Mouse (Mus musculus) B cell, adult 2 months (primary cell): Measurements from ENCODE around the gene Mllt6.
"Not testable (repeated sequence)": the region's sequence is repeated elsewhere in the genome, so short reads cannot be mapped to it uniquely, and the experiment has no call there.

Source experiments
- DNase-seq, 2 experiments: peaks; one replicate each; pipeline ENCODE4 v3.0.0; 2022

The Mllt6 gene

DNA sequence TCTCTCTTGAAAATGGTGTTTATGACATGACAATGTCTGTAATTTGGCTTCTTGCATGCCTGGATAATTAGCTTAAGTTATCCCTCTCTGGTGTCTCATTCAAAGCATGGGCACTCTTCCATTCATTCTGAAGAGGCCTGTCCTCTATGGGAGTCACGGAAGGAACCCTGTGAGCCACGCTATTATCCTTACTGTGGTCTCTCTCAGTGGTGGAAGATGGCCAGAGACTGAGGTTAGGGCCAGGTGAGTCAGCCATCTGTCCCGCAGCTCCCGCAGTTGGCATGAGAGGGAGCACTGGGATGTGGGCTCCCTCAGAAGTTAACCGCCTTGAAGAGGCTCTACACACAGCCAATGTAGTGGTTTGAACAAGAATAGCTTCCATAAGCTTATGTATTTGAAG, 12.9 kb upstream of the Mllt6 start:
- no peak for DNase-seq

DNA sequence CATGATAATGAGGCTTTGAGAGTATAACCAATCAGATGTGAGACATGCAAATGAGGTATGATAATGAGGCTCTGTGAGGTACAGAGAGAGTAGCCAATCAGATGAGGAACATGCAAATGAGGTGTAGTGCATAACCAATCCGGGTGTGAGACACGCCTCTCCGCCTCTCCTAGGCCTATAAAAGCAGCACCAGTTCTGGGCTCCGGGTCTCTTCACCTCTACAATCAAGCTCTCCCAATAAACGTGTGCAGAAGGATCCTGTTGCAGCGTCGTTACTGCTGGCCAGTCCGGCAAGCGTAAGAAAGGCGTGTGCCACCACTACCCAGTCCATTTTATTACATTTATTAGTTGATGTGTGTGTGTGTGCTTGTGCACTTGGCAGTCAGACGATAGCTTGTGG, 9.8 kb upstream of the Mllt6 start:
- DNase-seq = not testable (repeated sequence)

- no peak for DNase-seq
These were observed 9.0 kb upstream of the Mllt6 start for GRCm38 (mm10) chr11:97654210-97654609.

DNA sequence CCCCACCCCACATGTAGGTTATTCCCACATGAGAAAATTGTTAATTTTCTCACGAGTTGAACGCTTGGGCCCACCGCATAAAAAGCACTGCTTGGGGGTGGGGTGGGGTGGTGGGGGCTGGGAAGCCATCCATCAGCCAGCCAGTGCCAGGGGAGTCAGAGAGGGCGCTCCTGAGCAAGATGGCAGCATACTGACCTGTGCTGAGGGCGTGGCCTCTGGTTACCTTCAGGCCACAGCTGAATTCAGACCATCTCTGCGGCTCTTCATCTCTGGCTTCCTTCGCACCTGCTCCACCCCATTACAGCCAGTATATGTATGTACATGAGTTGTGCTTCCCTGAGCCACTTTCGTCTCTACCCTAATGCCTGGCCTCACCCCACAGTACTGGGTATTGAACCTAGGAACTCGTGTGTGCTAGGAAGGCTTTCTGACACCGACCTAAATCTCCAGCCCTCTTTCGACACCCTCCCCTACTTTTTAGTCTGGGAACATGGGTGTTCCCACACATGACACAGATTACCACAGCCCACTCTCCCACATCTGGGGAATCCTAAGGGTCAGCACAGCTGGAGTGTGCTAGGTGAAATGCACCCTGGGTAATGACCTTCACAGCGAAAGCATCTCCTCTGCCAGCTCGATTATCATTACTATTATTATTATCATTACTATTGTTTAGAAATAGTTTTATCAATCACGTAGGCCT, 6.8 kb upstream of the Mllt6 start:
- DNase-seq = no peak

DNA sequence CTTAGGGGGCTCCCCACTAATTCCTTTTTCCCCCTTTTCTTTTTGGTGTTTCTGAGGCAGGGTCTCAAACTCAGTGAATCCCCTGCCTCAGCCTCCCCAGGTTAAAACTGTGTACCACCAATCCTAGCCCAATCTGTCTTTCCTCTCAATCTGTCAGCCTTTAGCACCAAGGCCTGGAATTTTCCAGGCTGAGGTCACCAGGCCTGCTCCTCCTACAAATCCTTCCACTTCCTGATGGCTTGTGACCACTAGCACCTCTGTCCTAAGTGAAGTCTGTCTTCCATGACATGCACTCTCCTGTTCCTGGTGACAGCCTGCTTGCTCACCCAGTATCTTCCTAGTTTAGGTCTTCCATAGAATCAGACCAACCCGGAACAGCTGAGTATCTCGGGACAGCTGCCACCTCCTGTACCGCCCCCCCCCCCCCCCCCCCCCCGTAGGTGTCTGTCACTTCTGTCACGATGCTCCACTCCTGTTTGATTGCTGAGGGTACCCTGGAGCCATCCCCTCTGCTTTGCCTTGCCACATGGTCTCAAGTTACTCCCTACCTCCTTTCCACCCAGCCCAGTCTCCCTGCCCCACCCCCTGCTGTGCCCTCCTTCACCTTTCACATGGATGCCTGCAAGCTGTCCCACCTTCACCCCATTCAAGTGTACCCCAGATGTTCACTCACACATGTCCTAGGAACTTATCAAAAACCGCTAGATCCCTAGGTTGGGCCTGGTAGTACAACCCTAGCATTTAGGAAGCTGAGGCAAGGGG, 5.8 kb upstream of the Mllt6 start:
- DNase-seq = no peak

GRCm38 (mm10) chr11:97657967-97658366, 5.2 kb upstream of the Mllt6 start:
- not testable (repeated sequence) for DNase-seq

- DNase-seq = no peak
These were observed 4.4 kb upstream of the Mllt6 start for GRCm38 (mm10) chr11:97658751-97659266.

GRCm38 (mm10) chr11:97659267-97659989, 3.8 kb upstream of the Mllt6 start:
- DNase-seq = peak; percentile 84 to 88

- DNase-seq = peak; percentile 77 to 81
These were observed 3.1 kb upstream of the Mllt6 start for GRCm38 (mm10) chr11:97659990-97660714.

- DNase-seq = peak; percentile 38 to 47
These were observed 2.2 kb upstream of the Mllt6 start for GRCm38 (mm10) chr11:97660734-97661647.

GRCm38 (mm10) chr11:97661648-97662133, 1.5 kb upstream of the Mllt6 start:
- peak; percentile 65 to 69 for DNase-seq

DNA sequence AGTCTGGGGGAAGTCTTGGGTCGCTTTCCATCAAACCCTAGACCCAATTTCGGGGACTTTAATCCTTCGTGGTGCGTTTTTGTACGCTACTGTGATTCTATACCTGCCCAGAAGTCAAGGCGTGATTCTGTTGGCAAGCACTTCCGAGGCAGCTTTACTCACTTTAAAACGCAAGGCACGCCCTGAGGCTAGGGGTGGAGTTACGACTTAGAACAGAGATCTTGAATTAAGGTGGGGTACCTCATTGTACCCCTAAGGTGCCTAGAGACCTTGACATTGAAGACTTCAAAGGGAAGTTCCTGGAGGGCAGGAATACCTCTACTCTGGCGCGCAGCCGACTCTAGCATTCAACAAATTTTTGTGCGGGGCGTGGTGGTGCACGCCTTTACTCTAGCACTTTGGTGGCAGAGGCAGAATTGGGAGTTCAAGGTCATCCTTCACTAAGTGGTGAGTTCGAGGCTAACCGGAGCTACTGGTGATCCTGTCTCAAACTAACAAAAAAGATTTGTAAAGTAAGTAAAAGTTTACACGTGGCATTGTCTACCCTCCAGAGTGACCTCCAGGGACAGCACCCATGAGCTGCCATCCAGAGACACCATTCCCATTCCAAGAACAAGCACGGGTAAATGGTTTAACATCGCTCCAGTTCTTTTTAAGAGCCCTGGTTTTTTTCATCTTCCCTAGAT, 864 bp upstream of the Mllt6 start:
- DNase-seq = peak in 1 of 2 experiments; percentile 73

DNA sequence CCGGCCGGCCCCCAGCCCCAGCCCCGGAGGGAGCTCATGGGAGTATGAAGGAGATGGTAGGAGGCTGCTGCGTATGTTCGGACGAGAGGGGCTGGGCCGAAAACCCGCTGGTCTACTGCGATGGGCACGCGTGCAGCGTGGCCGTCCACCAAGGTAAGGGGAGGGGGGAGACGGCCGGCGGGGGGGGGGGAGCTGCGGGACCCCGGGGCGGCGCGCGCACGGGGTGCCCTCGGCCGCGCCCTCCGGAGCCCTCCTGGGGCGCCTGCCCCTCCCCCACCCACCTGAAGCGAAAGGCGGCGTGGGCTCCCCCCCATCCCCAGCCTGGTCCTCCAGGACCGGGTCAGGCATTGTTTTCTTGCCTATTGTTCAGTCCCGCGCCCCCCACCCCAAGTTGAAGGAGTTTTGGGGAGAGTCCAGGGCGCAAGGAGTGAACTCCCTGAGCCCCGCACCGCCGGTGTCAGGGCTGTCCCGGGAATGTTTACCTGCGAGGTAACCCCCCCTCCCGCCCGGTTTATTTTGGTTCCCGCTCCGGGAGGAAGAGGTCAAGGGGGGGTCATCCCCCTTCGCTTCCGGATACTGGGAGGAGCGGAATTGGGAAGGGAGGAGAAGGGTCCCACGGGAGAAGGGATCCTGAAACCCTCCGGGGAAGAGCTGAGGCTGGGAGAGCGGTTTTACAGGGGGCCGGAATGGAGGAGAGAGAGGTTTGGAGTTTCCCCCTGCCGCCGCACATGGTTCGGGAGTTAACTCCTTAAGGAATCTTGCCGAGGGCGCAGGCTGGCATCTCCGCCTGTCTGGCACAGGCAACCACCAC, 519 bp downstream of the Mllt6 start:
- DNase-seq = peak; percentile 45 to 52

DNA sequence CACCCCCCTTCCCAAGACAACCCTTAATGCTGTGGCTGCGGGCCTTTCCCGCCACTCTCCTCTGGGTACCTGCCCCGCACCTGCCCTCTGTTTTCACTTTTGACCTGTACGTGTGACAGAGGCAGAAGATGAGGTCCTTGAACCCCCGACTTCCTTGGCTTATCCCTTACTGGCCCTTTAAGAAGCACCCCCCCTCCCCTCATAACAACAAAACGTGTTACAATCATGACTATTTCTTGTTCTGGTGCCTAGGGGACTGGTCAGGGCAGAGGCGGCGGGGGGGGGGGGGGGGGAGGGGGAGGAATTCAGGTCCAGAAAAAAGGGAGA, 1.1 kb downstream of the Mllt6 start:
- no peak for DNase-seq

DNA sequence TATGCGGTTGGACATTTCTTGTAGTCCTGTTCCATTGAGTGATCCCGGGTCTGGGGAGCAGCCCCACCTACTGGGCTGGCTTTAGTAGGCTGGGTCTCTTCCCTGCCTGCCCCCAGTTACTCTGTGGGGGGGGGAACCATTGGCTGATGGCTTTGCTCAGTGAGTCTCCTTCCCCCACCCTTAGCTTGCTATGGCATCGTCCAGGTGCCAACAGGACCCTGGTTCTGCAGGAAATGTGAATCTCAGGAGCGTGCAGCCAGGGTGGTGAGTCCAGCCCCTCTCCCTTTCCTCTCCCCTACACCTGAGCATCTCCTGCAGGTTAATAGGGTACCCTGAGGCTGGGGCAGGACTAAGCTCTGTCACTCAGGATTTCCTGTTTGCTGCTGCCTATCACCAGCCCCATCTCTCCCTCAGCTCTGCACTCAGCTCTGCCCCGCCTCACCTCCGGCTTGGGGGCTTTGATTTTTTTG, 1.6 kb downstream of the Mllt6 start:
- DNase-seq = peak in 1 of 2 experiments; percentile 16

DNA sequence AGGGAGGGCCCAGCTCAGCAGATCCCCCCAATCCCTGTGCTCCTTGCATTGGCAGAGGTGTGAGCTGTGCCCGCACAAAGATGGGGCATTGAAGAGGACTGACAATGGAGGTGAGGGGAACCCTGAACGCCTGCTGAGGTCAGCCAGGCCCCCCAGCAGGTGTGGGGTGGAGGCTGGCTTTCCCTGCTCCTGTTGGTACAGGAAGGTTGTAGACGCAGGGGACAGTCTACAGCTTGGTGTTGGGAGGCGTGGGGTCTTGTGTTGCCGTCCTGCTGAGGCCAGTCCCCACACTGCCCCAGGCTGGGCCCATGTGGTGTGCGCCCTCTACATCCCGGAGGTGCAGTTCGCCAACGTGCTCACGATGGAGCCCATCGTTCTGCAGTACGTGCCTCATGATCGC, 2.2 kb downstream of the Mllt6 start:
- DNase-seq = no peak

GRCm38 (mm10) chr11:97666221-97666620, 3.0 kb downstream of the Mllt6 start:
- no peak for DNase-seq

DNA sequence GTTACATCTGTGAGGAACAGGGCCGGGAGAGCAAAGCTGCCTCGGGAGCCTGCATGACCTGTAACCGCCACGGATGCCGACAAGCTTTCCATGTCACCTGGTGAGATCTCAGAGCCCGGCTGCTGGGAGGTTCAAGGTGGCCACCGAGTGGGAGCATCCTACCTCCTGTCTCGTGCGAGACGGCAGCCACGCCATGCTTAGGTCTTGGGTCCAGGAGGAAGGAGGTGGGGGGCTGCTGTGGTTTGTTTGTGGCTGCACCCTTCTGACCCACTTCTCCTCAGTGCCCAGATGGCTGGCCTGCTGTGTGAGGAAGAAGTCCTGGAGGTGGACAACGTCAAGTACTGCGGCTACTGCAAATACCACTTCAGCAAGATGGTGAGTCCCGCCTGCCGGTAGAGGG, 3.6 kb downstream of the Mllt6 start:
- no peak for DNase-seq

DNA sequence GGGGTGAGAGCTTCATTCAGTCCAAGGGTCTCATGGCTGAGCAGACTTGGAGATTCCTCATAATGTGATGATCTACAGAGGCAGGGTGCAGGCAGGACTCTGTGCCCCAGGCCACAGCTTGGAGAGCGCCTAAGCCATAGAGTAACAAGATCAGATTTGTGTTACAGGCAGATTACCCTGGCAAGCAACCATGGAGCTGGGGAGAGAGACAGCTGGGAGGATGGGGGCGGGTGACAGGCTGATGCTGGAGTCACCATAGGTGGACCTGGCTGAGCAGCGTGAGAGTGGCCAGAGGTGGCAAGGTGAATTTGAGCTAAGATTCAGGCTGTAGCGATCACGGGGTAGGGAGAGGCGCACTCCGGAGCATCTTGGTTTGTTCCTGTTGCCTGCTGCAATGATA, 4.9 kb downstream of the Mllt6 start:
- no peak for DNase-seq

GRCm38 (mm10) chr11:97669268-97669667, 6.1 kb downstream of the Mllt6 start:
- DNase-seq = no peak
